Mouse (Mus musculus): ENCODE data around the gene March7. TPM values are rescaled to one million over a fixed set of nuclear protein-coding genes. Genes with fewer than 3 reads are reported as not detected.

March7 gene
- polyA plus RNA-seq, 1 experiment from 2014 or later = 69.3 TPM

- Histone ChIP-seq H3K27ac (no peak overlapping the region), H3K36me3 (no peaks in the 10 kb centered on the region), H3K4me2 (replicated peaks) (no peak overlapping the region), H3K9ac (no peak overlapping the region), H3K9me3 (no peaks in the 10 kb centered on the region), H3K27me3 (replicated peaks) (no peaks in the 10 kb centered on the region), H3K4me3 (replicated peaks) (no peak overlapping the region), H3K4me1 (replicated peaks) (no peaks in the 10 kb centered on the region)
- 64% methylated on average over 1 of the region's 1 CpGs for WGBS
- no peak for ATAC-seq
Observed at GRCm38 (mm10) chr2:60267567-60267966, 57.9 kb downstream of the March7 start.

GRCm38 (mm10) chr2:60269856-60270479 is 60.3 kb downstream of the March7 start:
- 84% methylated on average over 14 of the region's 14 CpGs for WGBS

GRCm38 (mm10) chr2:60278627-60279026 is 68.9 kb downstream of the March7 start:
- Histone ChIP-seq H3K36me3 (no peaks in the 10 kb centered on the region), H3K4me1 (replicated peaks) (peaks cover 3% of the 10 kb centered on the region), H3K4me2 (replicated peaks) (no peak overlapping the region), H3K9ac (no peak overlapping the region), H3K27me3 (replicated peaks) (no peaks in the 10 kb centered on the region), H3K27ac (no peak overlapping the region), H3K9me3 (no peaks in the 10 kb centered on the region), H3K4me3 (replicated peaks) (no peak overlapping the region)
- 91% methylated on average over 4 of the region's 4 CpGs for WGBS
- ATAC-seq = no peak

More at GRCm38 (mm10) chr2:60269856-60270479, 60.3 kb downstream of the March7 start:
- Histone ChIP-seq H3K36me3 (no peaks in the 10 kb centered on the region), H3K27ac (no peak overlapping the region), H3K4me3 (replicated peaks) (no peak overlapping the region), H3K4me1 (replicated peaks) (no peaks in the 10 kb centered on the region), H3K9ac (no peak overlapping the region), H3K27me3 (replicated peaks) (no peaks in the 10 kb centered on the region), H3K9me3 (no peaks in the 10 kb centered on the region), H3K4me2 (replicated peaks) (no peak overlapping the region)
- ATAC-seq = peak; percentile 65; the same call in 1 of the 2 replicates

GRCm38 (mm10) chr2:60282625-60283024 is 72.9 kb downstream of the March7 start:
- Histone ChIP-seq H3K9me3 (no peaks in the 10 kb centered on the region), H3K27me3 (replicated peaks) (no peaks in the 10 kb centered on the region), H3K4me3 (replicated peaks) (no peak overlapping the region), H3K4me1 (replicated peaks) (peaks cover 12% of the 10 kb centered on the region), H3K36me3 (no peaks in the 10 kb centered on the region), H3K9ac (no peak overlapping the region), H3K27ac (no peak overlapping the region), H3K4me2 (replicated peaks) (peak overlapping the region; percentile 97; the same call in 1 of the 2 replicates)
- ATAC-seq = no peak
- 87% methylated on average over 4 of the region's 4 CpGs for WGBS

GRCm38 (mm10) chr2:60283208-60283750 is 73.6 kb downstream of the March7 start:
- Histone ChIP-seq H3K4me1 (replicated peaks) (peaks cover 12% of the 10 kb centered on the region), H3K36me3 (no peaks in the 10 kb centered on the region), H3K27ac (peak overlapping the region; percentile 29; the same call in 1 of the 2 replicates), H3K9ac (peak overlapping the region; percentile 59; the same call in 1 of the 2 replicates), H3K9me3 (no peaks in the 10 kb centered on the region), H3K27me3 (replicated peaks) (no peaks in the 10 kb centered on the region), H3K4me2 (replicated peaks) (peak overlapping the region; percentile 97), H3K4me3 (replicated peaks) (peak overlapping the region; percentile 54)
- WGBS = 21% methylated on average over 9 of the region's 9 CpGs
- no peak; the same call in 1 of the 2 replicates for ATAC-seq

GRCm38 (mm10) chr2:60283751-60284466 is 74.2 kb downstream of the March7 start:
- Histone ChIP-seq H3K9me3 (no peaks in the 10 kb centered on the region), H3K4me2 (replicated peaks) (peak overlapping the region; percentile 97), H3K27me3 (replicated peaks) (no peaks in the 10 kb centered on the region), H3K4me1 (replicated peaks) (peaks cover 12% of the 10 kb centered on the region), H3K36me3 (no peaks in the 10 kb centered on the region), H3K4me3 (replicated peaks) (peak overlapping the region; percentile 54), H3K27ac (peak overlapping the region; percentile 29; the same call in 1 of the 2 replicates), H3K9ac (peak overlapping the region; percentile 59)
- WGBS = under 1% methylated on average over 42 of the region's 42 CpGs
- ATAC-seq = peak; percentile 82

GRCm38 (mm10) chr2:60284467-60284821 is 74.8 kb downstream of the March7 start, which contains the start of gene Cd302:
Gene Cd302, minus strand, starts transcription at chr2:60284488.
- peak within 1 kb of the TSS; percentile 29; the same call in 1 of the 2 replicates for H3K27ac ChIP-seq
- peak within 1 kb of the TSS; percentile 54 for H3K4me3 ChIP-seq (replicated peaks)
- no peaks in the 10 kb centered on the region for H3K27me3 ChIP-seq (replicated peaks)
- no peaks in the 10 kb centered on the region for H3K36me3 ChIP-seq
- peak within 1 kb of the TSS; percentile 97 for H3K4me2 ChIP-seq (replicated peaks)
- ATAC-seq = peak; percentile 57
- H3K9ac ChIP-seq = peak within 1 kb of the TSS; percentile 59
- H3K9me3 ChIP-seq = no peaks in the 10 kb centered on the region
- peaks cover 12% of the 10 kb centered on the region for H3K4me1 ChIP-seq (replicated peaks)
- 35% methylated on average over 4 of the region's 4 CpGs for WGBS

- Histone ChIP-seq H3K36me3 (no peaks in the 10 kb centered on the region), H3K4me3 (replicated peaks) (no peak overlapping the region), H3K27ac (no peak overlapping the region), H3K4me1 (replicated peaks) (peaks cover 12% of the 10 kb centered on the region), H3K9ac (no peak overlapping the region), H3K4me2 (replicated peaks) (peak overlapping the region; percentile 97), H3K9me3 (no peaks in the 10 kb centered on the region), H3K27me3 (replicated peaks) (no peaks in the 10 kb centered on the region)
- ATAC-seq = peak; percentile 74
- WGBS = 78% methylated on average over 8 of the region's 8 CpGs
Observed at GRCm38 (mm10) chr2:60285107-60285617, 75.5 kb downstream of the March7 start.

- 79% methylated on average over 4 of the region's 4 CpGs for WGBS
- H3K27me3 ChIP-seq (replicated peaks) = no peaks in the 10 kb centered on the region
- no peak overlapping the region for H3K9ac ChIP-seq
- H3K36me3 ChIP-seq = no peaks in the 10 kb centered on the region
- no peak overlapping the region for H3K4me2 ChIP-seq (replicated peaks)
- H3K4me1 ChIP-seq (replicated peaks) = peaks cover 9% of the 10 kb centered on the region; the same call in 1 of the 2 replicates
- H3K27ac ChIP-seq = no peak overlapping the region
- no peaks in the 10 kb centered on the region for H3K9me3 ChIP-seq
- ATAC-seq = no peak
- H3K4me3 ChIP-seq (replicated peaks) = no peak overlapping the region
Observed at GRCm38 (mm10) chr2:60288606-60289005, 78.9 kb downstream of the March7 start.

GRCm38 (mm10) chr2:60289451-60289850 is 79.8 kb downstream of the March7 start:
- H3K27me3 ChIP-seq (replicated peaks) = no peaks in the 10 kb centered on the region
- no peaks in the 10 kb centered on the region for H3K36me3 ChIP-seq
- WGBS = 76% methylated on average over 1 of the region's 1 CpGs
- no peak overlapping the region for H3K4me2 ChIP-seq (replicated peaks)
- no peak overlapping the region for H3K4me3 ChIP-seq (replicated peaks)
- no peaks in the 10 kb centered on the region for H3K9me3 ChIP-seq
- no peak for ATAC-seq
- H3K4me1 ChIP-seq (replicated peaks) = 0 out of 2 replicates have a peak, but pooled peaks cover 4% of the 10 kb centered on the region
- no peak overlapping the region for H3K27ac ChIP-seq
- H3K9ac ChIP-seq = no peak overlapping the region

- no peak overlapping the region for H3K4me2 ChIP-seq (replicated peaks)
- H3K4me3 ChIP-seq (replicated peaks) = no peak overlapping the region
- H3K27me3 ChIP-seq (replicated peaks) = no peaks in the 10 kb centered on the region
- H3K9me3 ChIP-seq = no peaks in the 10 kb centered on the region
- no peaks in the 10 kb centered on the region for H3K36me3 ChIP-seq
- H3K27ac ChIP-seq = no peak overlapping the region
- 91% methylated on average over 4 of the region's 4 CpGs for WGBS
- no peaks in the 10 kb centered on the region for H3K4me1 ChIP-seq (replicated peaks)
- H3K9ac ChIP-seq = no peak overlapping the region
- ATAC-seq = no peak
Observed at GRCm38 (mm10) chr2:60291381-60291780, 81.7 kb downstream of the March7 start.

- Histone ChIP-seq H3K4me2 (replicated peaks) (no peak overlapping the region), H3K36me3 (no peaks in the 10 kb centered on the region), H3K27ac (no peak overlapping the region), H3K9me3 (no peaks in the 10 kb centered on the region), H3K4me3 (replicated peaks) (no peak overlapping the region), H3K27me3 (replicated peaks) (no peaks in the 10 kb centered on the region), H3K4me1 (replicated peaks) (no peaks in the 10 kb centered on the region), H3K9ac (no peak overlapping the region)
- WGBS = 79% methylated on average over 3 of the region's 3 CpGs
- ATAC-seq = no peak
Observed at GRCm38 (mm10) chr2:60298266-60298665, 88.6 kb downstream of the March7 start.
